Mouse (Mus musculus) spleen, adult 2 months (tissue): ENCODE results near the gene Car15. TPM values are rescaled to one million over a fixed set of nuclear protein-coding genes. Genes with fewer than 3 reads are reported as not detected.

Experiments
- DNase-seq, 2 experiments: peaks; one replicate each; pipeline versions ENCODE4 v3.0.0 to v3.0.0-alpha.2; 2012 to 2021; ENCODE audit warnings: low spot score in 2 of 2, low read depth in 1 of 2
- H3K27ac ChIP-seq: fragments of 200-500 bp; 2 replicates; pipeline ENCODE4 v1.5.1; 2012; ENCODE audit warnings: low read length, inconsistent platforms; ENCODE audit not compliant: insufficient read depth
- H3K27me3 ChIP-seq: fragments of 200-500 bp; 2 replicates; pipeline ENCODE4 v1.6.1; 2012; ENCODE audit warnings: mild to moderate bottlenecking, moderate library complexity, low read length, inconsistent platforms; ENCODE audit not compliant: control insufficient read depth, insufficient read depth
- H3K36me3 ChIP-seq: fragments of 200-500 bp; 2 replicates; pipeline ENCODE4 v1.6.1; 2012; ENCODE audit warnings: mild to moderate bottlenecking, low read length, inconsistent platforms; ENCODE audit not compliant: control insufficient read depth, insufficient read depth
- H3K4me1 ChIP-seq: fragments of 200-500 bp; 2 replicates; pipeline ENCODE4 v1.6.1; 2011; ENCODE audit warnings: inconsistent platforms; ENCODE audit not compliant: control insufficient read depth, insufficient read depth, insufficient read length
- H3K4me3 ChIP-seq: fragments of 200-500 bp; 2 replicates; pipeline ENCODE4 v1.5.1; 2011; ENCODE audit warnings: mild to moderate bottlenecking, inconsistent platforms; ENCODE audit not compliant: insufficient read depth, insufficient read length; ENCODE audit errors: extremely low read depth
- CTCF ChIP-seq: fragments of 200-500 bp; IDR thresholded peaks from 2 replicates; pipeline ENCODE4 v1.5.1; 2011; ENCODE audit warnings: mild to moderate bottlenecking, inconsistent platforms; ENCODE audit not compliant: insufficient read depth, insufficient read length, insufficient replicate concordance; ENCODE audit errors: extremely low read depth
- POLR2A ChIP-seq: fragments of 200-500 bp; IDR thresholded peaks from 2 replicates; pipeline ENCODE4 v1.6.1; 2011; ENCODE audit warnings: low read depth, low read length, inconsistent platforms
- WGBS: fragments of 180-500 bp; shearing (Covaris S2); methylation state at CpG from one replicate; pipeline ENCODE4 v1.1.7; 2018; 5-methylcytosine and 5-hydroxymethylcytosine counted together
- polyA plus RNA-seq: library from polyadenylated mRNA; depleted of rRNA; stranded (reverse); fragments of >200 nt; gene quantifications from 2 replicates; pipeline ENCODE4 v1.2.3, GENCODE M21; 2012; rRNA removed

Car15 gene
- polyA plus RNA-seq, 1 experiment = 10.0 TPM

- no peak for DNase-seq
- peak within 1 kb of the TSS; percentile 39; the same call in 1 of the 2 replicates for H3K4me3 ChIP-seq
- H3K36me3 ChIP-seq = no peaks in the 10 kb centered on the region
- H3K4me1 ChIP-seq = peaks cover 6% of the 10 kb centered on the region; the same call in 1 of the 2 replicates
- H3K27ac ChIP-seq = peak within 1 kb of the TSS; percentile 6
- peaks cover 26% of the 10 kb centered on the region for H3K27me3 ChIP-seq
- 5% methylated on average over 63 of the region's 81 CpGs for WGBS
- TF ChIP-seq CTCF (no peak), POLR2A (no peak)
Observed at GRCm38 (mm10) chr16:17796971-17797811, 41.0 kb downstream of the Car15 start, which contains the start of gene Scarf2. Scarf2 (plus strand) TSS chr16:17797282.

GRCm38 (mm10) chr16:17796519-17796918 lies 41.6 kb downstream of the Car15 start:
- Histone ChIP-seq H3K4me3 (no peak overlapping the region), H3K27ac (no peak overlapping the region), H3K36me3 (no peaks in the 10 kb centered on the region), H3K27me3 (peaks cover 23% of the 10 kb centered on the region), H3K4me1 (peaks cover 6% of the 10 kb centered on the region; the same call in 1 of the 2 replicates)
- DNase-seq = no peak
- TF ChIP-seq CTCF = no peak
- no peak for TF ChIP-seq POLR2A

GRCm38 (mm10) chr16:17795643-17796042 lies 42.5 kb downstream of the Car15 start:
- no peak overlapping the region for H3K4me3 ChIP-seq
- 87% methylated on average over 5 of the region's 5 CpGs for WGBS
- peaks cover 6% of the 10 kb centered on the region; the same call in 1 of the 2 replicates for H3K4me1 ChIP-seq
- DNase-seq = no peak
- no peak for TF ChIP-seq CTCF
- peaks cover 21% of the 10 kb centered on the region for H3K27me3 ChIP-seq
- H3K36me3 ChIP-seq = no peaks in the 10 kb centered on the region
- H3K27ac ChIP-seq = no peak overlapping the region

GRCm38 (mm10) chr16:17794047-17794446 lies 44.1 kb downstream of the Car15 start:
- Histone ChIP-seq H3K4me3 (no peak overlapping the region), H3K27ac (no peak overlapping the region), H3K4me1 (peaks cover 6% of the 10 kb centered on the region; the same call in 1 of the 2 replicates), H3K36me3 (peaks cover 3% of the 10 kb centered on the region; the same call in 1 of the 2 replicates), H3K27me3 (peaks cover 16% of the 10 kb centered on the region)
- 91% methylated on average over 4 of the region's 4 CpGs for WGBS
- TF ChIP-seq CTCF = no peak
- no peak for TF ChIP-seq POLR2A
- DNase-seq = no peak

- Histone ChIP-seq H3K4me1 (peaks cover 6% of the 10 kb centered on the region; the same call in 1 of the 2 replicates), H3K27me3 (peaks cover 9% of the 10 kb centered on the region), H3K36me3 (peaks cover 5% of the 10 kb centered on the region), H3K27ac (no peak overlapping the region), H3K4me3 (no peak overlapping the region)
- no peak for DNase-seq
- TF ChIP-seq CTCF (no peak), POLR2A (no peak)
- WGBS = 89% methylated on average over 3 of the region's 3 CpGs
Observed at GRCm38 (mm10) chr16:17792728-17793127, 45.4 kb downstream of the Car15 start.

GRCm38 (mm10) chr16:17785337-17785736 lies 52.8 kb downstream of the Car15 start:
- no peak overlapping the region for H3K27ac ChIP-seq
- no peak for TF ChIP-seq CTCF
- no peak for TF ChIP-seq POLR2A
- H3K4me1 ChIP-seq = no peaks in the 10 kb centered on the region
- no peak for DNase-seq
- no peaks in the 10 kb centered on the region for H3K27me3 ChIP-seq
- peaks cover 5% of the 10 kb centered on the region for H3K36me3 ChIP-seq
- WGBS = 80% methylated on average over 3 of the region's 3 CpGs
- H3K4me3 ChIP-seq = no peak overlapping the region

Other genes starting within 250 kb of the Car15 start
- gene Smpd4, start 219.0 kb downstream of the Car15 start, polyA plus RNA-seq = 42.5 and 44.6 TPM in 2 replicates
- 1.0 and 1.4 TPM in 2 replicates for gene Ccdc74a, start 191.9 kb downstream of the Car15 start, polyA plus RNA-seq
- gene Med15, start 105.5 kb downstream of the Car15 start, polyA plus RNA-seq = 110 and 117 TPM in 2 replicates
- gene Klhl22, start 78.7 kb downstream of the Car15 start, polyA plus RNA-seq = 20.0 and 25.5 TPM in 2 replicates
- gene Scarf2, start 41.1 kb downstream of the Car15 start, polyA plus RNA-seq = 27.6 and 40.8 TPM in 2 replicates
- not detected in 2 replicates for gene B830017H08Rik, start 5.2 kb downstream of the Car15 start, polyA plus RNA-seq
- 1.4 and 1.7 TPM in 2 replicates for gene Gm20518, start 53.3 kb upstream of the Car15 start, polyA plus RNA-seq
- 0.04 TPM in 1 of 2 replicates, not detected in the other for gene Tssk1, start 55.9 kb upstream of the Car15 start, polyA plus RNA-seq
- gene Dgcr2, start 60.2 kb upstream of the Car15 start, polyA plus RNA-seq = 57.7 and 85.0 TPM in 2 replicates
- gene Tssk2, start 60.3 kb upstream of the Car15 start, polyA plus RNA-seq = not detected in 2 replicates
- 19.3 and 22.7 TPM in 2 replicates for gene Ess2, start 73.0 kb upstream of the Car15 start, polyA plus RNA-seq
- gene Gsc2, start 76.7 kb upstream of the Car15 start, polyA plus RNA-seq = not detected in 2 replicates
- 46.1 and 59.0 TPM in 2 replicates for gene Slc25a1, start 89.9 kb upstream of the Car15 start, polyA plus RNA-seq
- not detected in 2 replicates for gene Vpreb2, start 142.1 kb upstream of the Car15 start, polyA plus RNA-seq
- 17.6 and 20.3 TPM in 2 replicates for gene Dgcr6, start 214.5 kb upstream of the Car15 start, polyA plus RNA-seq